Mouse (Mus musculus) ES-CJ7 (cell line): ENCODE results near the gene Cxcl9.

Experiments used
- DNase-seq: peaks from one replicate; pipeline ENCODE4 v3.0.0; 2011; ENCODE audit warnings: low read depth, low spot score

Gene Cxcl9

DNA sequence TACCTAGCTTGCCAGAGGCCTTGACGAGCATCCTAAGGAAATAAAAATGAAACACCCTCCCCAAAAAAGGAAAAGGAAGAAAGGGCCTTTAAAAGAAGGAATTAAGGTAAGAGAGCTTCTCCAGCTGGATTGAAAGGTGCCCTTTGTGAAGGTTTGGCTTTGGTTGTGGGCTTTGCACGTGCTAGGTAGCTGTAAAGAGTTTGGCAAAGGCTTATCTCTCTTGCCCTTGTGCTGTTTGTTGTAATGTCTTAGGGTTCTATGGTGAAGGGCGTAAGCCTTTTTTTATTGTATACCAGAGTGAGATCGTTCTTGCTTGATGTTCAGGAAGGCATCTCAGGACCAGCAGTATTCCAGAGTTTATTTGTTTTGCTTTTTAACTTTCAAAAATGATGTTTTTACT is 12.7 kb upstream of the Cxcl9 start:
- no peak for DNase-seq

DNA sequence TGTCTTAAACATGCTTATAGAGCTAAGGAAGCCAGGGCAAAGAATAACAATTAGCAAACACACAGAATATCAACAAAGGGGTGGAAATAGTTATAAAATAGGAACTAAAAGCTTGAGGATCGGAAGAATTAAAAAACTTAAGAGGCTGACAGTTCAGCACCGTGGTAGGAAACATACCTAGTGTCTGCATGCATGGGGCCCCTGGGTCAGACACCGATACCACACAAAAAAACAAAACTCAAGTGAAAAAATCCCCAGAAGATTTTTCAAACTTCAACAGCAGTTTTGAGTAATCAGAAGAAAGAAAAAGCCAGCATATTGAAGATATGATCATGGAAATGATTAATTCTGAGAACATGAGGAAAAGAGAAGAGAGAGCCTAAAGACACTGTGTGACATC is 8.9 kb upstream of the Cxcl9 start:
- no peak for DNase-seq

DNA sequence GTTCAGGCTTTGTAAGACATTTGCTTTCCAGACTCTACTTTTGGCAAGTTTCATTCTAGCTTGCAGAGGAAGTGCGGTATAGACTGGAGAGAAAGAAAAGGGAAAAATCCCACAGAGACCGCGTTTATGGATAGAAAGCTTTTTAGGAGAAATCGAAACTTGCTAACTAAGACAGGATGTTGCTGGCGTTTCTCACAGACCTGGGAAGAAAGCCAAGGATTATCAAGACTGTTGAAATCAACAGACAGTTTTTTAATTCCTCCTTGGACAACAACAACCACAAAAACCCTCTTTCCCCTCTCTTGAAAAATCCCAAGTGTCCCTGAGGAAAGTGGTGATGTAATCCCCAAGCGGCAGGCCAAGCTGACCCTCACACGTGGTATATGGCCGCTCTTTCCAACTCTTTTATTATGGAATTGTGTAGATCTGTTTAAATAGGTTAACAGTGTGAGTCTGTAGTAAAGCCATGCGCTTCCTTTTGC is 4.5 kb upstream of the Cxcl9 start:
- DNase-seq = no peak

DNA sequence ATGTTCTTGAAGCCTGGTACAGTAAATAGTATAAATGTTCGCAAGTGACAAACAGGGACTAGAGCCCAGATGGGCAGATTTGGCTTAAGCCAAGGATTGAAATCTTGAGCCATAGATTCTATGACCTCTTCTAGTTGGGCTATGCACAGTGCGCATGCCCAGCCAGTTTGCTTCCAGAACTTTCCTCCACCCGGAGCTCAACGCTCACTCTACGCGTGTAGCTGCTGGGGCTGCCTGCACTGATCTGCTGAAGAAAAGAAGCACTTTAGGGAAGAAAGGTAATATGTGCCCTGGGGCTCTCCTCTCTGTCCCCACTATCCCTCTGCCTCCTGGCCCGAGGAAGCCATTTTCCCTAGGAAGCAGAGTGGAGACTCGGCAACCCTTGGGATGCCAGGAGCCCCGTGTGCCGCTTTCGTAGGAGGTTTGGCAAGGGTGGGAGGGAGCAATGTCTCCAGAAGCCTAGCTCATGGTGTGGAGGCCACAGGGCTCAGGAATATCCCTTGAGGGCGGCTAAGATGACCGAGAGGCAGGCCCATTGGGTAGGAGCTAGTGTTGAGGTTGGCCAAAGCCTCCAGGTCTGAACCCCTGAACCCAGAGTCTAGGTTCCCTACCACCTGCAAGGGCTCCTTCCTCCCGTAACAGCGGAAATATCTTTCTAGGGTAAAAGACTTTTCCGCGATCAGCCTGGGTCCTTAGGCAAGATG is 3.9 kb upstream of the Cxcl9 start, which contains the start of gene Art3:
TSS of gene Art3 (plus strand) at position 193 of the 704 bp plus-strand sequence.
- no peak for DNase-seq

DNA sequence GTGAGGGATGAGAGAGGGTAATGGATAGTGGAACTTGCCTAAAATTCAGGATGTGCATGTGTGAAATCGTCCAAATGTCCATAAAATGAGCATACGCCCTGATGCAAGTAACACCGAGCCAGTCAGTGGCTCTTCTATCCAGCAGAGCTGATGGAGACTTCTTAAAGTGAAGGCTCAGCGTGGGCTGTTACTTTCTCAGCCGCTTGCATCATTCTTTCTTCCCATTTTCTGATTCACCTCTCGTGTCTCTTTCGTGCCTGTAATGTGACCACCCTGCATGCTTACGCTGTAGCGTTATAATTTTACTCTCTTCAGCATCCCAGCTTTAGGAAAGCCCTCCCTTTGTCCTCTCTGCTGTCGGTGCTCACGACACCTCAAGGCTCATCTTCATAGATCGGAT is 3.2 kb upstream of the Cxcl9 start:
- DNase-seq = no peak

DNA sequence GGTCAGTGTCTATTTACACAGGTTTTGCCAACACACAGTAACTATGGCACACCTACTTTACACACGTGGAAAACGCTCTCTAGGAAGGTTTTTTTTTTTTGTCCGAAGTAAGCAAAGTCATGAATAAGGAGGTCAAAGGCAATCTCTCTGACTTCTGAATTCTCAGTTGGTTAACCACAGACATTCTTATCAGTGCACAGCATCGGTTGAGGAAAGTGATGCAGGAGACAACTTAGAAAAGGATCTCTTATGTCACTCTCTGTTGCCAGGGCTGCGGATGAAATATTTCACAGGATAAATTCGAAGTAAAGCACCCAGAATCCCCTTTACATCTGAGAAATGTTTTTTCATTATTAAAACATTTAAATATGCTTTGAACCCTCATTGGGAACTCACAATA is 512 bp downstream of the Cxcl9 start:
- no peak for DNase-seq

DNA sequence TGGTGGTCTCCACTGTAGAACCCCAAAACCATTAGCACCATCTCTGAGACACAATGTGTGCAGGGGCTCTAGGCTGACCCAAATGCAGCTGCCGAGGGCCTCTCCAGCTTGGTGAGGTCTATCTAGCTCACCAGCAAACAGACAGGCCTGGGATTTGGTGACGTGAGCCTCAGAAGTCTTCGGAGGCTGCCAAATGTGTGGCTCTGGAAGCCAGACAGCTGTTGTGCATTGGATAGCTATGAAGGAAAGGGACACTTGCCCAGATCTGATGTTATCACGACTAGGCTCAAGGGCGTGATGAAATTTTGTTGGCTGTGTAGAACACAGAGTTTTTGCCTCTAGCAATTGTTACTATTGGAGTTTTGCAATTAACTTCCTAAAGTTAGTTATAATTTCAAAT is 4.6 kb downstream of the Cxcl9 start:
- no peak for DNase-seq

DNA sequence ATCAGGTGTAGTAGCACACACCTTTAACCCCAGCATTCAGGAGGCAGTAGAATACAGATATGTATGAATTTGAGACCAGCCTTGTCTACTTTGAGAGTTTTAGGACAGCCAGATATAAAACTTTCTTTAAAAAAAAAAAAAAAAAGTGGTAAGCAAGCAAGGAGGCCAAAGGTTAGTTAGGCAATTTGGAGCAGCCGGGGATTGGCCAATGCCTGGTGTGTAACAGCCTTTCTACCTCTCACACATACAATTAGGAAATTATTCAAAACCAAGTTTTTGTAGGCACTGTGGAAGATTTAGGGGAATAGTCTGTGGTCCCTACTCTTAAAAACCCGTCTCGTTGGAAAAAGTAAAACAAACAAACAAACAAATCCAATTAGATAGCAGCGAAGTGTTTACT is 5.3 kb downstream of the Cxcl9 start:
- no peak for DNase-seq

DNA sequence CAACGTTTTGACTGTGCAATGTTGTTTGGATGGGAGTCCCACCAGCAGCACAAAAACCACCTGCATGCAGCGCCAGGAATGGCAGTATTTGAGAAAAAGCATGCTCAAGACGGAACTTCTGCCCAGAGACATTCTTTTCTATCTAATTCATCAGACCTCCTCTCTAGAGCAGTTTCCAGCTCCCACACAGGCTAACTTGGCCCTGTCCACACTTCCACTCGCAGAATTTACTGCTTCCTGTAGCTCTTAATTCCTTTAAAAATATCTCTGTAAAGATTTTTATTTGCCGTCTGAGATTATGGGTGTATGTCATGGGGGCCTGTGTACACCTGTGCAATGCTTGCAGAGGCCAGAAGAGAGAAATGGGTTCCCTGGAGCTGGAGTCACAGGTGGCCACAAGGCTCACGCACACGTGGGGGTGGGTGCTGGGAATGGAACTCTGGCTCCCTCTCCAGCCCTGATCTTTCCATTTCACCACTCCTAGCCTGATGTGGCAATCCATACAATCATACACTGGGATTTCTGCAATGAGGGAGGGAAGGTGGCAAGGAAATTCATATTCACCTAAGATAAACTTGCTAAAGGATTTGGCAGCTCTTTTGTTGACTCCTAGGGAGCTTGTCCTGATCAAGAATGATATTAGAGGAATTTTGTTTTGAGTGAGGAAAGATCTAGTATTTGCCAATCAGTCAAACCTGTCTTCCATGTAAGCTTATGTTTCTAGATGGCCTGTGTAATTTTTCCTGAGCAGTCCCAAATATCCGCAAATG is 6.1 kb downstream of the Cxcl9 start:
- DNase-seq = no peak

DNA sequence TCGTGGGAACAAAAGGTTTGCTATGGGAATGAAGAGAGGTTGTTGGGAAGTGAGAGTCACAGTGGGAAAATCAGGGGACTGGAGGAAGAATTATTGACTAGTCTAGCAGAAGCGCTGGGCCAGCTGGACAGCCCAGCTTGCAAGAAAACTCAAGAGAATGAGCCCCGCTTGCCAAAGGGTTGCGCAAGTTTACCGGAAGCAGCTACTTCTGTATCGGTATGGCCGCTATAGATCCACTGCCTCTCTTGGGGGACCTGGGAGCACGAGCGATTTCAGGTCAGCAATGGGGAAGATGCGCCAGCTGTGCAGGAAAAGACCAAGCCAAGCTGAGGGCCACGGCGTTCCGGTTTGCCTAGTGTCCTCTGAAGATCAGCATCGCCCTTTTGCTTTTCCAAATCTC is 9.3 kb downstream of the Cxcl9 start:
- no peak for DNase-seq

DNA sequence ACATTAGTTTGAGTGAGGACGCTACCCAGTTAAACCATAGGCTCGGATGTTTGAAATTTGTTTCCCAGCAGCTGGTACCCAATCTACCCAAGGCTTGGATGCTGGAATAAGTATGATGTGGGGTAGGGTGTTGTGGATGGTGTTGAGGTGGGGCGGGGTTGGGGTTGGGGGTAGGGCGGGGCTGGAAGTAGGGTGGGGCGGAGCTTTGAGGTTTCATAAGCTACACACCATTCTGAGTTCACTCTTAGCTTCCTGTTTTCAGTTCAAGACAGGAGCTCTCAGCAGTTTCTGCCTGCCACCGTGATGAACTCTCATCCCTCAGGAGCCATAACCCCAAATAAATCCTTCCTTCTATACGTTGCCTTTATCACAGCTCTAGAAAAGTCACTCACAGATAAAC is 9.8 kb downstream of the Cxcl9 start:
- no peak for DNase-seq

DNA sequence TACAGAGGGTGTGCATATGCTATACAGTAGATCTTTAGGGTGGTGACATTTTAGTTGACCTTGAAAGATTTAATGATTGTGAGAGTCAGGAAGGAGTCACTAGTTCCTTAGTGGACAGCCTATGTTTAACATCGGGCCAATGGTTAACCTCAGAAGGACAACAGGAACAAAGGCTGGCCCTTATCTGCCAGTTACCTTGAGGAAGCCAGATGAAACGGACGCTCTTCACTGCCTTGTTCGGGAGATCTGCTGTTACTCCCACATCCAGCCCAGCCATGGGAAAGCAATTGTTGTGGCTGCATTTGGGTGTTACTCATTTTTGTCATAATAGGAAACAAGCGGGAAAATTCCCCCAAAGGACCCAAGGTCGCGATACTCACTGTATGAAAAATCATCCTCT is 14.1 kb downstream of the Cxcl9 start:
- no peak for DNase-seq

DNA sequence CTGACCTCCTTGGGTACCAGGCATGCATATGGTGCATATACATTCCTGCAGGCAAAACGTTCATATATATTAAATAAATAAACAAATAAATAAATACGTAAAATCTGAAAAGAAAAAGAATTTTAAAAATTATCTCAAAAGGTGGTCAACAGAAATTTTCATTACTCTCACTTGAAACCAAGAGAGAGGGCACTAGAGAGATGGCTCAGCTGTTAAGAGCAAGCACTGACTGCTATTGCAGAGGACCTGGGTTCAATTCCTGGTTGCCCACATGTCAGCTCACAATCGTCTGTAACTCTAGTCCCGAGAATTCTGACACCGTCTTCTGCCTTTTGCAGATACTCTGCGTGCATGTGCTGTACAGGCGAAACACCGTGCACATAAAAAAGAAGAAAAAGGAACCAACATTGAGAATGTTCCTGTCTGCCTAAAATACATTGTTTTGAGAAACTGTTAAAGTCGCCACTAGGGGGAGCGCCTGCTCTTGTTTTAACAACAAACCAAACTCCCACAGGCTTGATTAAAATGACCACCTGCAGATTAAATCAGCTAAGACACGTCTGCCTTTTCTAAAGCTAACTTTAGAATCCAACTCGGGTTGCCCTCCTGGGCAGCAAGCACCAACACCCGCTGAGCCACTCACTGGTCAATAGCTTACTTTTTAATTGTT is 15.7 kb downstream of the Cxcl9 start:
- DNase-seq = peak; percentile 83

DNA sequence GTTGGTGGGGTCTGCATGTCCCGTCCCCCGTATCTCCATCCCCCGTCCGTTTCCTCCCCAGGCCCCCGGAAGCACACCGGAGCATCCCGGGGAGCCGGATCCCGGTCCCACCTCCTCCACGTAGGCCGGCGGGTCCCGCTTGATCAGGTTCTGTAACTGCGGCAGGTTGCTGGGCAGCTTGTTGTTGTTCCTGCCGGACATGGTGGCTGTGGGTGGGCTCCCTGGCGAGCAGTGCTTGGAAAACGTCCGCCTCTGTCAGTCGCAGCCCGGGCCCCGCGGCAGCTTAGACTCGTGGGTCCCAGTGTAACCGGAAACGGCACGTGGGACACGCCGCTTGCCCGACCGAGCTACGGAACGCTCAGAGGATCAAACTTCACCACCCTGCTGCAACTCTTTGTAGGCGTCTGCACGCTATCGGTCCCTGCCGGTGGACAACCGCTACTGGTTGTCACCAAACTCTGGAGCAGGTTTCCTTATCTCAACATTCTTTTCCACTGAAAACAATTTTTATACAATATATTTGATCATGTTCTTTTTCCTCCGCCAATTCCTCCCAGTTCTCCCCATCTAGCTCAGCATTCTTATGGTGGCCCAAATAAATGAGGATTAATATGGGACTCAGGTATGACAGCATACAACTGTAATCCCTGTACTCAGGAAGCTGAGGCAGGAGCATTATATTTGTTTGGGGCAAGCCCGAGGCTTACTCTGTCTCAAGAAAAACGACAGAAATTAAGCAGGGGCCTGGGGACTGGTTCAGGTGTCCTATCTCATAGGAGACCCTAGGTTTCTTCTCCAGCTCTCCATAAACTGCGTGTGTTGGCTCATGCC is 18.0 kb downstream of the Cxcl9 start, which contains the start of gene Sdad1:
TSS of gene Sdad1 (minus strand) at position 799 of the 831 bp plus-strand sequence.
- DNase-seq = peak; percentile 96

DNA sequence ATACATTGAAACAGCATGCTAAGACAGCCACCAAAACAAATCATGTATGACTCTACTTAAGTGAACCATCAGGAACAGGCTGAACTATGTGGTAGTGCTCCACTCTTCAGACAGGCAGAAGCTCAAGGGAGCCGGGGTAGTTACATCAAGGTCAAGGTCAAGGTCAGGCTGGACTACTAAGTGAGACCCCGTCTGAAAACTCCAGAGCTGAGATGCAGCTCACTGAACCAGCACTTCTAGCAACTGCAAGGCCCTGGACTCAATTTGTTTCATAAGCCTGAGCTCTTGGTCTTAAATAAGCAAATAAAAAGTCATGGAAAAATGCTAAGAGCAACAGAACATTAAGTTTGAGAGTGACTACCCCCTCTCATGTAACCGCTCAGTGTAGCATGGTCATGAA is 23.6 kb downstream of the Cxcl9 start:
- DNase-seq = no peak

DNA sequence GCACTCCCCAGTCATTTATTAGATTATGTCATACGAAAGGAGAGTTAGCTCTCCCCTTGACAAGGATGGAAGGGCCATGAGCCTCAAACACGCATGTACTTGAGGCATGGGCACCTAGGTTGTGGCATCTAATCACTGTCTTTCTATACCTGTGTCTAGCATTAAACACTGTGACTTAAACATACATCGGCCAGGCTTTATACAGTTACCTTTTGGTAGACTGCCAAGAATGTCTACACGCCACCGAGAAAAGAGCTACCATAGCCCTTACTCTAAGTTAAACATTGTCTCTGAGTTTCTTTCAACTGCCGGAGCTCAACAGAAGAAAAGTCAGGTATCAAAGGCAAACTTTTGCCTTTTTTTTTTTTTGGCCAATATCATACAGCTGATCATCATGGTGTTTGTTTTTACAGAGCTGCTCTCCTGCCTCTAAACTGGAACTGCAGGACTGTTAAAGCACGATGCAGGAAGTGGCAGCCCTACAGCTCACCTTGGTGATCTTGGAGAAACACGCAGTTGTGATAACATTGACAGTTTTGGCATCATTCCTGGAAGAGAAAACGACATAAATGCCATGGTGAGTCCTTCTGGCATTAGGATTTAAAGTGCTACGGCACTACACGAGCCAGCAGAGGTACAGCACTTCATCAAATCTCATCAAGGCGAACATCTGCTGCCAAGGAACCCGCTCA is 25.6 kb downstream of the Cxcl9 start:
- DNase-seq = no peak

DNA sequence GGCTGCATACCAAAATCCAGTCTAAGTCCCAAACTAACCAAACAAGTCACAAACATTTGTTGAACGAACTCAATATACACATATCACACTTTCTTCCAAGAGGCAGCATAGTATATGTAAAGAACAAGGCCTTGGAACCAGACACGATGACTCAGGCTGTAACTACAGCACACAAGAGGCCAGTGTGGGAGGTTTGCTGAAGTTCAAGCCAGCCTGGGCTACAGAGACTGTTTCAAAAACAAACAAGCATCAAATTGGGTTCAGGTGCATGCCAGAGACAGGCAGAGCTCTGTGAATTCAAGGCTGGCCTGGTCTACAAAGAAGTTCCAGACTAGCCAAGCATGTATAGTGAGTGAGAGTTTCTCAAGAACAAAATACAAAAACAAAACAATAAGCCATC is 33.4 kb downstream of the Cxcl9 start:
- DNase-seq = no peak

DNA sequence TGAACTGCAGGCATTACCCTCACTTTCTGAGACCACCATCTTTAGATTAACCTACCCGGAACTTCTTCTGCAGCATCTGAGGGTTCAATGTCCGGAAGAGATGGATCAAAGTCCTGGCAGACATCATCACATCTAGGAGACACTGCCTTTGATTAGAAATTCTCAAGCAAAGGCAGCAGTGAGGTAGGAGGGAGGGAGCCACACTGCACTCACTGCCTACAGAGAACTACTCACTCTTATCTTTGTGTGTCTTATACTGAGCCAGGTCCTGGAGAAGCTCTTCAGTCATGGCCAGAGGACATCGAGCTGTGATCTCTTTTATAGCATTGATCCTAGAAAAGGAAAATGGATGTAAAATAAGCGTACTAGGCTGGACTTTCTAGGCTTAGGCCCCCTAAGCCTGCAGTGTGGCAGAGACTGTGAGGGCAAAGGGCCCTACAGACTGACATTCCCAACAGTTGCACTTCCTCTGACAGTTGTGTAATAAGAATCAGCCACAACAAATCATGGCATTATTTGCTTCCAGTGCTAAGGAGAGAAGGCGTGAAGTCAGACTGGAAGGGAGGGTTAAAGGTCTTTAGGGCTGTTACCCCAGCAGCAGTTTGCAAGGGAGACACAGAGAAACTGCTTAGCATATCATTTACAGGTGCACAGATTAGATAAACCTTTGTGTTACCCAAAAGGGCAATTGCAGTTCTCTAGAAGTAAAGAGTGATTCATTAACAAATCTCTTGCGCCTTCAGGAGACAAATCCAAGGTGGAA is 36.0 kb downstream of the Cxcl9 start:
- no peak for DNase-seq

DNA sequence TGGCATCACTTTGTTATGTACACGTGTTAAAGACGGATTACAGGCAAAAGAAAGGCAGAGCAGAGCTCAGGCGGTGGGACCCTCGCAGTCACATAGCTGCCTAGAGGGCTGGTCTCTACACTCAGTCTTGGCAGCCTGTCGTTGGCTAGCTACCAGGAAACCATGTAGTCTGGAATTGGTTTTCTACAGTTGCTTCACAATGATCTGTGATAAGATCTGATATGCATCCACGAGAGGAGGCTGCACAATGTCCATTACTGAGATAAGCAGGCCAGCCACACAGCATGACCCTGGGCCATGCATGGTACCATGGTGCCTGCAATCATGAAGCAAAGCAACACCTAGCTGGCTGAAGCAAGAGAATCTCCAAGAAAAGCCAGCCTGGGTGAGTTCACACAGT is 40.0 kb downstream of the Cxcl9 start:
- no peak for DNase-seq

DNA sequence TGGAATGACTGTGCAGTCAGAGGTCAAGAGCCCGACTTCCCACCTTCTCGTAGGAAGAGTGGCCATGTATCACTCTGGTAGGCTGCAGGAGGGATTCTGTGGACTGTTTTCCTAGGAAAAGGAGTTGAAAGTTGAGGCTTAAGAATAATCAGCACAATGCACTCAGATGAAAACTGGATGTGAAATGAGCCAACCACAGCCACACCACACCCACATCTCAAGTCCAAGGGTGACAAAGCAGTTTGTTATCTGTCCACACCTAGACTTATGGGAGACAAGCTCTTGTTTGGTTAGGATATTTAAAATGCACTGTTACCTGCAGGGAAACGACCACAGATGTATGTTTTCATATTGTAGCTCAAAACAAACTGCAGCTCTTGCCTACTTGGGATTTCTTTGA is 44.8 kb downstream of the Cxcl9 start:
- DNase-seq = no peak
